Mouse (Mus musculus) heart, embryonic 14.5 days (tissue): ENCODE results near the gene Slc16a12. TPM values are rescaled to one million over a fixed set of nuclear protein-coding genes. Genes with fewer than 3 reads are reported as not detected.
"Not testable (repeated sequence)": the region's sequence is repeated elsewhere in the genome, so short reads cannot be mapped to it uniquely, and the experiment has no call there.

Source experiments
- ATAC-seq: fragments of 200-750 bp; cut with Nextera tagmentation; 2 replicates; pipeline ENCODE4 v1.8.0; 2017; ENCODE audit warnings: low read depth, moderate TSS enrichment; ENCODE audit not compliant: insufficient number of reproducible peaks, insufficient read depth, low FRiP score
- H3K27ac ChIP-seq, 2 experiments: fragments of 200-500 bp in 1 of 2; fragments of 300-500 bp in 1 of 2; sonication (generic) in 1 of 2; replicated peaks in 1 of 2; 2 replicates each; pipeline ENCODE4 v1.5.1; 2012 to 2014; ENCODE audit warnings: low read depth in 2 of 2, low read length in 2 of 2, control low read depth in 1 of 2, mild to moderate bottlenecking in 1 of 2, mixed read lengths in 1 of 2; ENCODE audit not compliant: control insufficient read depth in 1 of 2, insufficient read depth in 1 of 2
- H3K27me3 ChIP-seq: fragments of 300-500 bp; sonication (generic); 2 replicates; pipeline ENCODE4 v1.6.1; 2014; ENCODE audit warnings: mild to moderate bottlenecking, low read length, control low read depth; ENCODE audit not compliant: control insufficient read depth, insufficient read depth
- H3K36me3 ChIP-seq: fragments of 300-500 bp; sonication (generic); 2 replicates; pipeline ENCODE4 v1.6.1; 2014; ENCODE audit warnings: mild to moderate bottlenecking, control low read depth, low read length, mixed read lengths; ENCODE audit not compliant: control insufficient read depth, insufficient read depth
- H3K4me1 ChIP-seq, 2 experiments: fragments of 200-500 bp in 1 of 2; fragments of 300-500 bp in 1 of 2; sonication (generic) in 1 of 2; 2 replicates each; pipeline ENCODE4 v1.6.1; 2012 to 2014; ENCODE audit warnings: low read length in 2 of 2, control low read depth in 1 of 2, mixed read lengths in 1 of 2; ENCODE audit not compliant: control insufficient read depth in 2 of 2, insufficient read depth in 2 of 2
- H3K4me2 ChIP-seq: fragments of 300-500 bp; sonication (generic); 2 replicates; pipeline ENCODE4 v1.6.1; 2014; ENCODE audit warnings: mild to moderate bottlenecking, low read length
- H3K4me3 ChIP-seq, 2 experiments: fragments of 200-500 bp in 1 of 2; fragments of 300-500 bp in 1 of 2; sonication (generic) in 1 of 2; 2 replicates each; pipeline ENCODE4 v1.5.1; 2012 to 2014; ENCODE audit warnings: low read length in 2 of 2, mild to moderate bottlenecking in 2 of 2, control low read depth in 1 of 2, low read depth in 1 of 2, moderate library complexity in 1 of 2; ENCODE audit not compliant: control insufficient read depth in 1 of 2, insufficient read depth in 1 of 2
- H3K9ac ChIP-seq: fragments of 300-500 bp; sonication (generic); 2 replicates; pipeline ENCODE4 v1.6.1; 2014; ENCODE audit warnings: mild to moderate bottlenecking, low read length
- H3K9me3 ChIP-seq: fragments of 300-500 bp; sonication (generic); 2 replicates; pipeline ENCODE4 v1.6.1; 2016; ENCODE audit warnings: low read length, control low read depth; ENCODE audit not compliant: control insufficient read depth
- WGBS: fragments of 180-500 bp; shearing (Covaris S2); extraction: QIAGEN DNeasy Blood & Tissue Kit; methylation state at CpG from one replicate; pipeline ENCODE4 v1.1.7; 2014; 5-methylcytosine and 5-hydroxymethylcytosine counted together
- polyA plus RNA-seq: library from polyadenylated mRNA; unstranded; fragments of >200 nt; fragmentation: Nextera tagmentation; extraction: Ambion mirVana; gene quantifications from 2 replicates; pipeline ENCODE4 v1.2.1, GENCODE M21; 2014

The Slc16a12 gene
- polyA plus RNA-seq, 1 experiment from 2014 or later = 19.7 TPM

GRCm38 (mm10) chr19:34756561-34757240, 9.6 kb upstream of the Slc16a12 start:
- WGBS = 92% methylated on average over 7 of the region's 7 CpGs
- Histone ChIP-seq H3K27ac (no peak overlapping the region), H3K4me3 (no peak overlapping the region), H3K4me2 (no peak overlapping the region), H3K4me1 (peaks cover 8 to 21% of the 10 kb centered on the region in 2 experiments; a peak in 2 of 4 replicates), H3K9ac (no peak overlapping the region), H3K36me3 (no peaks in the 10 kb centered on the region), H3K27me3 (no peaks in the 10 kb centered on the region), H3K9me3 (no peaks in the 10 kb centered on the region)
- ATAC-seq = no peak

GRCm38 (mm10) chr19:34755680-34756079, 8.6 kb upstream of the Slc16a12 start:
- Histone ChIP-seq H3K9me3 (no peaks in the 10 kb centered on the region), H3K4me2 (no peak overlapping the region), H3K36me3 (no peaks in the 10 kb centered on the region), H3K4me1 (peaks cover 8 to 21% of the 10 kb centered on the region in 2 experiments; a peak in 2 of 4 replicates), H3K27me3 (no peaks in the 10 kb centered on the region), H3K9ac (no peak overlapping the region), H3K27ac (no peak overlapping the region), H3K4me3 (no peak overlapping the region)
- ATAC-seq = no peak
- 58% methylated on average over 1 of the region's 1 CpGs for WGBS

- 11% methylated on average over 5 of the region's 5 CpGs for WGBS
- Histone ChIP-seq H3K27ac (no peak overlapping the region), H3K4me2 (no peak overlapping the region), H3K9ac (no peak overlapping the region), H3K4me3 (no peak overlapping the region), H3K9me3 (no peaks in the 10 kb centered on the region), H3K4me1 (peaks cover 5 to 13% of the 10 kb centered on the region in 2 experiments; a peak in 2 of 4 replicates), H3K36me3 (no peaks in the 10 kb centered on the region), H3K27me3 (no peaks in the 10 kb centered on the region)
- peak; percentile 74 for ATAC-seq
Observed at GRCm38 (mm10) chr19:34753243-34753642, 6.2 kb upstream of the Slc16a12 start.

GRCm38 (mm10) chr19:34752391-34753092, 5.5 kb upstream of the Slc16a12 start:
- WGBS = 61% methylated on average over 3 of the region's 3 CpGs

GRCm38 (mm10) chr19:34751150-34751549, 4.1 kb upstream of the Slc16a12 start:
- no peak overlapping the region for H3K9ac ChIP-seq
- no peak overlapping the region for H3K27ac ChIP-seq
- no peak overlapping the region for H3K4me2 ChIP-seq
- H3K27me3 ChIP-seq = no peaks in the 10 kb centered on the region
- no peak for ATAC-seq
- WGBS = 72% methylated on average over 4 of the region's 4 CpGs
- no peaks in the 10 kb centered on the region for H3K36me3 ChIP-seq
- H3K9me3 ChIP-seq = no peaks in the 10 kb centered on the region
- H3K4me1 ChIP-seq = peaks cover 5 to 15% of the 10 kb centered on the region in 2 experiments; a peak in 2 of 4 replicates
- no peak overlapping the region for H3K4me3 ChIP-seq

More at GRCm38 (mm10) chr19:34752391-34753092, 5.5 kb upstream of the Slc16a12 start:
- Histone ChIP-seq H3K9ac (no peak overlapping the region), H3K4me2 (no peak overlapping the region), H3K36me3 (no peaks in the 10 kb centered on the region), H3K4me1 (peaks cover 5 to 13% of the 10 kb centered on the region in 2 experiments; a peak in 2 of 4 replicates), H3K4me3 (no peak overlapping the region), H3K27ac (peak overlapping the region; percentile 58 to 71), H3K27me3 (no peaks in the 10 kb centered on the region), H3K9me3 (no peaks in the 10 kb centered on the region)
- no peak for ATAC-seq

- H3K36me3 ChIP-seq = no peaks in the 10 kb centered on the region
- H3K4me2 ChIP-seq = no peak overlapping the region
- H3K27ac ChIP-seq = no peak overlapping the region
- H3K4me1 ChIP-seq = peaks cover 5 to 15% of the 10 kb centered on the region in 2 experiments; a peak in 2 of 4 replicates
- H3K27me3 ChIP-seq = no peaks in the 10 kb centered on the region
- no peaks in the 10 kb centered on the region for H3K9me3 ChIP-seq
- ATAC-seq = no peak
- no peak overlapping the region for H3K9ac ChIP-seq
- H3K4me3 ChIP-seq = no peak overlapping the region
- WGBS = 94% methylated on average over 2 of the region's 2 CpGs
Observed at GRCm38 (mm10) chr19:34748992-34749391, 1.9 kb upstream of the Slc16a12 start.

GRCm38 (mm10) chr19:34747969-34748368, 880 bp upstream of the Slc16a12 start:
- 89% methylated on average over 6 of the region's 6 CpGs for WGBS
- not testable (repeated sequence) for ATAC-seq, H3K9me3 ChIP-seq, H3K27me3 ChIP-seq, H3K4me3 ChIP-seq, H3K36me3 ChIP-seq, H3K9ac ChIP-seq, H3K27ac ChIP-seq
- H3K4me1 ChIP-seq = peaks cover 5 to 13% of the 10 kb centered on the region in 2 experiments; a peak in 2 of 4 replicates
- H3K4me2 ChIP-seq = peak overlapping the region; percentile 93; the same call in 1 of the 2 replicates
